Mouse (Mus musculus) midbrain, embryonic 14.5 days (tissue): ENCODE data around the gene Cpne5. TPM values are rescaled to one million over a fixed set of nuclear protein-coding genes. Genes with fewer than 3 reads are reported as not detected.

Experiments
- polyA plus RNA-seq: library from polyadenylated mRNA; unstranded; fragments of >200 nt; fragmentation: Nextera tagmentation; extraction: Ambion mirVana; gene quantifications from 2 replicates; pipeline ENCODE4 v1.2.1, GENCODE M21; 2014

Cpne5 gene
- polyA plus RNA-seq, 1 experiment from 2014 or later: 27.6 TPM

Other genes starting within 250 kb of the Cpne5 start
- 74.8 and 102 TPM in 2 replicates for gene Stk38, start 230.2 kb downstream of the Cpne5 start, polyA plus RNA-seq
- gene Srsf3, start 205.5 kb downstream of the Cpne5 start, polyA plus RNA-seq: 486 and 559 TPM in 2 replicates
- gene Cdkn1a, start 147.2 kb downstream of the Cpne5 start, polyA plus RNA-seq: 80.8 and 109 TPM in 2 replicates
- 0.20 TPM in 1 of 2 replicates, not detected in the other for gene Rab44, start 124.0 kb downstream of the Cpne5 start, polyA plus RNA-seq
- gene Ppil1, start 26.0 kb upstream of the Cpne5 start, polyA plus RNA-seq: 112 and 114 TPM in 2 replicates
- 117 and 122 TPM in 2 replicates for gene BC004004, start 30.6 kb upstream of the Cpne5 start, polyA plus RNA-seq
- 1.3 and 2.8 TPM in 2 replicates for gene Pi16, start 79.5 kb upstream of the Cpne5 start, polyA plus RNA-seq
- gene Mtch1, start 109.8 kb upstream of the Cpne5 start, polyA plus RNA-seq: 533 and 550 TPM in 2 replicates
- 4.4 and 4.9 TPM in 2 replicates for gene Fgd2, start 122.7 kb upstream of the Cpne5 start, polyA plus RNA-seq